Mouse (Mus musculus): ENCODE results near the gene Dpf3. TPM values are rescaled to one million over a fixed set of nuclear protein-coding genes. Genes with fewer than 3 reads are reported as not detected.
A peak's percentile ranks its signal among the peaks of the same experiment; 100 is the strongest.

The Dpf3 gene
- total RNA-seq, 2 experiments from 2014 or later: 6.4 to 6.5 TPM

DNA sequence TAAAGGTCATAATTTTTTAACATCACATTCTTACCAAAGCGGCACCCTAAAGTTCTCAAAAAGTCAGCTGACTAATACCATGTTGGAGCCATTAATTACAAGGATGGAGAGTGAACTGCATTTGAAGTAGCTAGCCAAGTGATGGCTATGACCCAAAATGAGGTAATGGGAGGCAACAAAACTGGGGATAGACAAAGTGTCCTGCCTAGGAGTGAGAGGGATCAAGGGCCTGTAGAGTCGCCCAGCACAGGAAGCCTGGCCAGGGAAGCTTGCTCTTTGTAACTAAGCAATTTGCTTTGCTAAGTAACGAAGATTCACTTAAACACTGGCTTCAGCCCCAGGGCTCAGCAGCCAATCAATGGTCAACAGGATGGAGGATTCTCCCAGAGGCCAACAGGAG is 238.4 kb downstream of the Dpf3 start:
- intact Hi-C loops (cut with DNase I): no loop called here
- no peak for DNase-seq (ENCODE audit: low spot score in 2 of 2)

DNA sequence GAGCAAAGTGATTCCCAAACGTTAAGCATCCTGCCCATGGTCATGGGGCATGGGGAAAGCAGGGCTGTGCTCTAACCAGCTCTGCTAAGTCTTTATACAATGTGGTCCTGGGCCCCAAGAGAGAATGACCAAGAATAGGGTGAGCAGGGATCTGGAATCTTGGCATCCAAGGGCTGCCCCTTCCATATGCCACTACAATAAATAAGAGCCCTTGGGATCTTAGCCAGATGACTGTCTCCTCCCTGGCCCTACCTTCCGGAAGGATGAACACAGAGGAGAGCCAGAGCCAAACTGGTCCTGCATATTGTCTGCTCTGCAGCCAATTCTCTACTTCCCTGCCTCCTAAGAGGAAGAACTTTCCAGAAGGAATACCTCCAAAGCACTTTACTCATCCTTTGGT is 238.9 kb downstream of the Dpf3 start:
- no peak for DNase-seq (ENCODE audit: low spot score in 2 of 2)
- intact Hi-C loops (cut with DNase I): no loop called here

DNA sequence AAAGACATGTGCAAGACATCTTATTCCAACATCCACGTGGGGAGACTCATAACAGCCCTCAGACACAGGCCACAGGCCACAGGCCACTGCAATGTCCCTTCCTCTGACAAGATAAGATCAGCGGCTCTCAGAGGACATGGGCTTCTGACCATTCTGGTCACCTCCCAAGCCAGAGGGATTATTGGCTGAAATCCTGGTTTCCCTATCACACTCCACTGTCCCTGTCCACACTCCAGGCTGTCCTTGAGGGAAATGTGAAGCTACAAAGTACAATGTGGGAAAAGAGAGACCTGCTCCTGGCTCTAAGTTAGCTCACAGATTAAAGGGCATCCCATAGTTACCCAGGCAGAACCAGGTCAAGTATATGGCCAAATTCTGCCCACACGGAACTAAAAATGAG is 239.8 kb downstream of the Dpf3 start:
- DNase-seq (ENCODE audit: low spot score in 2 of 2): no peak
- intact Hi-C loops (cut with DNase I): no loop called here

DNA sequence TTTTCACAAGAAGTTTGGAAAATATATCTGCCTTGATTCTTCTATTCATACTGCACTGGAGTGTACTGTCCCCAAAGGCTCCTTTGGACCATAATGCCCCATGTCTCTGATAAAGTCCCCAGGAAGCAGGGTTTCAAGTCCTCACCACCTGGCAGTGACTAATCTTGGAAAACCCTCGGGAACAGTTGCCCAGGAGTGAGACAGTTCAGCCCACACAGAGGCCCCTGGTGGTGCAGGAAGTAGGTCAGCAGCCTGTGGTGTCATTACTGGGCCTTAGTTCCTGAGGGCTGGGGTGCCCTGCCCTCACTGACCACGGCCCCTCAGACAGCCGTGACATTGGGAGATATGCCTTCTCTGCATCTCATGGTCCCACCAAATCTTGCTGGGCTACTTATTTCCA is 246.5 kb downstream of the Dpf3 start:
- peak in 1 of 2 experiments; percentile 47 for DNase-seq (ENCODE audit: low spot score in 2 of 2)
- intact Hi-C loops (cut with DNase I): no loop called here

DNA sequence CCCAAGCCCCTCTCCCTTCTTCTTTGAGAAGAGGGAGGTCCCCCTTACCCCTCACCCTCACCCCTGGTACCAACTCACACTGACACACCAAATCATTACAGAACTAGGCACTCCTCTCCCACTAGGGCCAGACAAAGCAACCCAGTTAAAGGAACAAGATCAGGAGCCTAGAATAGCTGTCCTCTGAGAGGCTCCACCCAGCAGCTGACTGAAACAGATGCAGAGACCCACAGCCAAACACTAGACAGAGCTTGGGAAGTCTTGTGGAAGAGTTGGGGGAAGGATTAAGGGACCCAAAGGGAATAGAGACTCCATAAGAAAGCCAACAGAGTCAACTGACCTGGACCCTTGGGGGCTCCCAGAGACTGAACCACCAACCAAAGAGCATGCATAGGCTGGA is 246.9 kb downstream of the Dpf3 start:
- intact Hi-C loops (cut with DNase I): no loop called here
- DNase-seq (ENCODE audit: low spot score in 2 of 2): peak in 1 of 2 experiments; percentile 35

DNA sequence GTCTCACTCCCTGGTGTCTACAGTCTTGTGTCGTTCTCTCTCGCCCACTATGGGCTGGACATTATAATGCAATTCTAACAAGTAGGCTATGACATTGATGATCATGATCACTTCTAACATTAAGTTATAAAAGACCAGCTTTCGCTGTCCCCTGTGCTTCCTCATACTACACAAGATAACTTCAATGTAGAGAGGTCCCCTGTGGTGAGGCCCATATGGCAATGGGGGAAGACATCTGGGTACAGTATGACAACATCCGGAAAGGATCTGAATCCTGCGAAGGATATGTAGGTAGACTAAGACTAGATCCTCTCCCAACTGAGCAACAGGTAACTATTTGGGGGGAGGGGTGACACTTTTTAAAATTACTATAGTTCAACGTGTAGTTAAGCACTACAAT is 251.7 kb downstream of the Dpf3 start:
- intact Hi-C loops (cut with DNase I): no loop called here
- DNase-seq (ENCODE audit: low spot score in 2 of 2): no peak

DNA sequence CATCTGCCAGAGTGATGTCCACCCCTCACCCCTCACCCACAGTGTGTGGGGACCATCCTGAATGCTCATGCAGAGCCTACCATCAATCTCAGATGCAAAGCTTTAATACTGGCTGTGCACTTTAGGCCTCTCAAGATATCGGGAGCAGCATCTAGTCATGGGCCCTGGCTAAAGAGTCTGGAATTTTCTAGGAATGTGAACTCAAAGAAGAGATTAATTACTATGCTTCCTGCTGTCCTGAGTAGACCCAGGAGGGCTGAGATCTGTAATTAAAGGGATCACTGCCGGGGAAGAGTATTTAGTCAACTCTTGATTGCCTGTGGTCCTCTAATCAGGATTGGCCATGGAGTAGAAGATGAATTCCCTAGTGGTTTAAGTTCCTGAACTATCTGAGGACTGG is 252.5 kb downstream of the Dpf3 start:
- no peak for DNase-seq (ENCODE audit: low spot score in 2 of 2)
- intact Hi-C loops (cut with DNase I): no loop called here

DNA sequence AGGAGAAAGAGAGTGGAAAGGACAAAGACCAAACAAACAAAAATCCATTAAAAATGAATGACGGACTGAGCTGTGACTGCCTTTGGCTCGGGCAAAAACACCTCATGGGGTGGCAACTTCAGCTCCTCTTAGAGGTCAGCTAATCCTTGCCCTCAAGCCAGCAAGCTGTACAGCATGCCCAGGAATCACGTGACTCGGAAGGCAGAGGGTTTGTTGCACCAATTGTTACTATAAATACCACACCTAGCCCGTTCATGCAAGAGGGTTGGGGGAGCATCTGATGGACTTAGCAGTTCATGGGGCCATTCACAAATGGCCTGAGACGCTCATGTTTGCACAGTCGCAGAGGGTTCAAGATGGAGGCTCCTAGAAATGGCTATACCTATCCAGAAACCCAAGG is 253.9 kb downstream of the Dpf3 start:
- intact Hi-C loops (cut with DNase I): no loop called here
- no peak for DNase-seq (ENCODE audit: low spot score in 2 of 2)

DNA sequence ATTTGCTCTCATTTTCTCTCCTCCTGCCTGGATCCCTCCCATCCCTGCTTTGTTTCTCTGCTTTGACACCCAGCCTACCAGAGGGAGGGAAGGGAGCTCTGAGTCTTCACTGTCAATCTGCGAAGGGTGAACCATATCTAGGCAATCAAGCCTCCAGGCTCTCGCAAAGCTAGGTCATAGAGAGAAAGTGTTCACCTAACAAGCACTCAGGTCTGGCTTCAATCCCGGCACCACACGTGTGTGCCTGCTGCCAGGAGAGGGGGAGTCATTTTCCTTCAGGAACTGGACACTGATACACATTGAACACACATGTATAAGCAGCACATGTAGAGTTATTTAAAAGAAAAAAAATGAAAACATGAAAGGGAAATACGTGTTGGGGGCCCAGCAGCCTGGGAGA is 254.6 kb downstream of the Dpf3 start:
- no peak for DNase-seq (ENCODE audit: low spot score in 2 of 2)
- intact Hi-C loops (cut with DNase I): no loop called here

DNA sequence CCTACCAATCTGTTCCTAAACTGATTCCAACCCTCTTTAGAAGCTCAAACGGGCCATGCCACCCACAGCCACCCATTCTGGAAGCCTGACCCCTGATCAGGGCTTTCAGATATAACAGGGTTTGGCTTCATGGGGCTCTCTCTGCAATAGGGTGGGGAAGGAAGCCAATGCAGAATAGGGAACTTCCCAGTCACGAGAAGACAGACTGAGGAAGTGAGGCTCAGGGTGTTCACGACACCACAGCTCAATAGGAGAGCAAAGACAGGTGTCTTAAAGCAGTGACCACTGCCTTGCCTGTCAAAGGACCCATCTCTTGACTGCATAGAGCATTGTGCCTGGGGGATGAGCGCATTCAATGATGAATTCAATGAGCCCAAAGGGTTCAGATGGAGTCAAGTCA is 256.3 kb downstream of the Dpf3 start:
- intact Hi-C loops (cut with DNase I): no loop called here

DNA sequence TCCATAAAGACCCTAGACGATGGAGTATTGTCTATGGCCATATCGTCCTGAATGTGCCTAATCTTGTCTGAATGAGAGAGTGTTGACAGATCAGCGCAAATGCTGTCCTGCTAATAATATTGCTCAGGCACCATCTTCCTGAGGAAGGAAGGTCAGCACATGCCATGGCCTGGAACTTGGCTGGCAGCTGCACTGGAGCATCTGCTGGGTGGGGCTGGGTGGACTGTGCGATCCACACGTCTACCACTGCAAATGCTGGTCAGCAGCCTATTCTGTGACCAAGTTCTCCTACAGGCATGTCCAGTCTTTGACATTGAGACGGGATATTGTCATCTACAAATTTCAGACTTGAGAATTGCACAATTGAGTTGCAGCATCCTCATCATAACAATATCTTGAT is 257.8 kb downstream of the Dpf3 start:
- intact Hi-C loops (cut with DNase I): no loop called here
- no peak for DNase-seq (ENCODE audit: low spot score in 2 of 2)

More for the DNA sequence above, 256.3 kb downstream of the Dpf3 start:
- DNase-seq (ENCODE audit: low spot score in 2 of 2): no peak

DNA sequence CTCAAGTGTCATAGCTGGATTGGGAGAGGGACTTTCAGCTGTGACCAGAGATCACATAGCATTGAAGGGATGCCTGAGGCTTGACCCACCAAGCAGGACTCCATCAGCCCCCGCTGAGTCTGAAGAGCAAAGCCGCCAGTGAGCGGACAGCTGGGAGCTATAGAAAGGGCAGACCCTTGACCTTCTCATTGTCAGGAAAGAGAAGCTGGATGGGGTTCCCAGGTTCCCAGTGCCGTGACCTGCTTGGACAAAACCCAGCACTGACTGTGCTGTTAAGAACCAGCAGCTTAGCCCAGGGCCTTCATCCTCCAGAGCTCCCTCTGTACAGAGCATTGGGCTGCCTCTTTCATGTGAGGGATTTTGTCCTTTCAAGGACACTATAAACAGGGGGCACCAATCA is 260.5 kb downstream of the Dpf3 start:
- DNase-seq (ENCODE audit: low spot score in 2 of 2): no peak
- intact Hi-C loops (cut with DNase I): no loop called here

DNA sequence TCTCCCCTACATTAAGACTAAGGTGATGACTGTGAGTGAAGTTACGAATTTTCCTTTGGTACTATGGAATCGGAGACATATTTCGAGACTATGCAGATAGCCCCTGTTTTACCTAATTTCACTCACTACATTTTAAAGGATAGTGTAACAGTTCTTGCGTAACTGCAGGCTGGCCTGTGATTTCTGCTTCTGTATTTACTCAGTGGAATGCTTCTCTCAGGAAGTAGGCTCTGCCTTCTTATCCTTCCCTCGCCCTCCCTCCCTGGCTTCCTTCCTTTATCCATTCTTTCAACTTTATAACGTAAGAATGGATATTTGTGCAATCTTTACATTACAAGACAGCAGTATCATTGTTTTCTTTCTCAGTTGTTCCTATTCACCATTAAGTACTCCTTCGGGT is 266.6 kb downstream of the Dpf3 start:
- intact Hi-C loops (cut with DNase I): loop anchor here (5.0 kb wide), 1 partner anchor 266 kb away; the partner anchor contains the start of gene Dpf3
- no peak for DNase-seq (ENCODE audit: low spot score in 2 of 2)

DNA sequence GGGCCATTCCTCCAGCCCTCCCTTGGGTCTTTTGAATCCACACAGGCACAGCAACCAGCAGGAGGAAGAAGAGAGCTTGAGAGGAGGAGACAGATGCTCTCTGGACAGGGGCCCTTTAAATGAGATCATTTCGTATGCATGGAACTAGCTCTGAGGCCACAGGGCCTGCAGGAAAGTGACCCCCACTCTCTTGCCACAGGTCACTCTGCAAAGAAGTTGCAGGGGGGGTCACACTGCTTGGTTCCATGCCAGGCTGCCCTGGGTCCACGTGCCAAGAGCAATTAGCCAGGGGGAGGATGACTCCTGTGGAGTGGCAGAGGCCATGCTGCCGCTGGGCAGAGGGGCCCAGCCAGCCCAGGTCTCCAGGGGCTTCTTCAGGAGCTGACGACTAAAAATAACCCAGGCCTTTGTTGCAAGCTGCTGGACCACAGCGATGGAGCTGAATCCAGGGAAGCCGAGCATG is 273.6 kb downstream of the Dpf3 start:
- intact Hi-C loops (cut with DNase I): no loop called here
- no peak for DNase-seq (ENCODE audit: low spot score in 2 of 2)

DNA sequence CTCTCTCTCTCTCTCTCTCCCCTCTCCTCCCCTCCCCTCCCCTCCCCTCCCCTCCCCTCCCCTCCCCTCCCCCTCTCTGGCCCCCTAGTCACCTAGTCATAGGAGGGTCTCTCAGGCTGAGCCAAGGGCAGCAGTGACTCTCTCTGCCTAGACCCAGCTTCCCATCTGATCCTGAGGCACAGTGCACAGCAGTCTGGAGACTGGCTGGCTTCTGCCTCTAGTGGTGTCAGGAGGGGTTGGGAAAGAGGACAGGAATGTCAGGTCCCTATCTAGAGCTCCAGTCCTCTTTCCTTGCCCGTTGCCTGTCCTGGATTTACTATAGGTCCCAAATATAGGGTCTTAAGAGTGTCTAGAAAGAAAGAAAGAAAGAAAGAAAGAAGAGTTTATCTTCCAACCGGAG is 275.5 kb downstream of the Dpf3 start:
- DNase-seq (ENCODE audit: low spot score in 2 of 2): no peak
- intact Hi-C loops (cut with DNase I): no loop called here

DNA sequence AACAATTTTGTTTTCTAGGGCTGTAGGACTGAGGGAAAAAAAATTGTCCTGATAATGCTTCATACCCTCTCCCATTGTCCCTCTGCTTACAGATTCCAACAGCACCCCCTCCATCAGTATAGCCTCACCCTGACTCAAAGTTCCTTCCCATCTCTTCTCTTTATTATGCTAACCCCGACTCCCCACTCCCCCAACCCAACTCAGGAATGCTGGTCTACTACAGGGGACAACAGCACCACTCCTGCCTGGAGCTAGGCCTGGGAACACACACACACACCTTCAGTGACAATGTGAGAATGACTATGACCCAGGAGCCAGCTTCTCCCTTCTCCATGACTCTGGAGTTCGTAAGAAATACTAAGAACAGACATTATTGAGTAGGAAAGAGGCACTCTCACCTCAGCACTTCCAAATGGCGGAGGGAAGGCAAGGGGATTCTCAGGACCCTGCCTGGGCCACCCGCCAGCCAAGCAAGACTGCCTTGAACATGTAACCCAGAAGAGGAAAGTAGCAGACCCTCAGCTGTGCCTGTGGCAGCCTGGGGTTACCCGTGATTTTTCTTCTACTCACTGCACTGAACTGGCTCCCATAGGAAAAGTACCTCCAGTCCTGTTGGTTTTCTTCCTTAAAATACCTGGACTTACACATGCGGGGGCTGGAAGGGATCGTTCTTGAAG is 276.2 kb downstream of the Dpf3 start:
- DNase-seq (ENCODE audit: low spot score in 2 of 2): no peak
- intact Hi-C loops (cut with DNase I): no loop called here

DNA sequence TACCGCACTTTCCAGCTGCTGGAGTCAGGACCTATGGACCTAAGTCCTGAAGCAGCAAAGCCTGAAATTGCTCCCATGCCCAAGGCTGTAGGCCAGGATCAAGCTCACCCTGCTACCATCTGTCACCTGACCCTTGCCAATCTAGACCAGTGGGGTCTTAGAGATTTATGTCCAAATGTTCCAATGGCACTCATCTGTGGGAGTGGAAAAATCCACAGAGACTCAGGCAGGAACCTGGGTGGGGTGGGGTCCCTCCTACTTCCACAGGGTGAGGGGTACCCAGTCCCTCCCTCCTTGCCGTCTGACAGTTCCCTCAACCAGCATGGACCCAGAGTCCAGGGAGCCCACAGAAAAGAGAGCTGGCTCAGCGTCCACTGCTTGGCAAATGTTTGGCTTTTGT is 276.8 kb downstream of the Dpf3 start:
- no peak for DNase-seq (ENCODE audit: low spot score in 2 of 2)
- intact Hi-C loops (cut with DNase I): no loop called here

DNA sequence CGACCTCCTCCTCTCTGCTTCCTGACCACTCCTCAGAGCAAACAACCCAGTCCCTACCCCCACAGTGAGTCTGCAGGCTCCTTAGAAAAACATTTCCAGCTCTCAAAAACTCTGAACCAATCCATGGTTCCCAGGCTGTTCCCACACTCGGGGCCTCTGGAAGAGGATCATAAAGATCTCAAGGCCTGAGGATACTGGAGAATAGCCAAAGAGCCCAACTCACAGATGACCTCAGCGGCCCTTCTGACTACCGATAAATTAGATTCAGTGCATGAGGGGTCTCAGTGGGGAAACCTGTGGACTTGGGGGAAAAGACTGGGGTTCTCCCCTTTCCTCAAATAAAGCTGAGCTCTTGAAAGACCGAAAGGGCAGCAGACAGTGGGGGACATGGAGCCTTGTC is 277.2 kb downstream of the Dpf3 start:
- DNase-seq (ENCODE audit: low spot score in 2 of 2): no peak
- intact Hi-C loops (cut with DNase I): no loop called here

DNA sequence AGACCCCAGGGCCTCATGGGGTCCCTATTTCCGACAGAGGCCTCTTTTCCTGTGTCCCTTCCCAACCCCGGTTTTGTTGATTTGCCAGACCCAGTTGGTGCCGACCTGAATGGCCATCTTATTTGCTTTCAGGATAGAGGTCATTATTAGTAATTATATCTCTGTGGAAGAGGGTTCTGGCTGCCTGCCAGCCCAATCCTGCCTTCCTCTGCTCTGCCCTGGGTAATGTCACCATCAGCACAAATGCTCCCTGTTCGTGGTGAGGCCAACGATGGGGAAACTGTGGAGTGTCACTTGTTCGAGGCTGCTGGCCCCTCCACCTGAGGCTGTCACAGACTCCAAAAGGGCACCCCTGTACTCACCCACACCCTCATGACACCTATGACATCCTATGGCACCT is 278.1 kb downstream of the Dpf3 start:
- DNase-seq (ENCODE audit: low spot score in 2 of 2): no peak
- intact Hi-C loops (cut with DNase I): loop anchor here (5.0 kb wide), 1 partner anchor 283 kb away; no protein-coding TSS in a partner anchor

DNA sequence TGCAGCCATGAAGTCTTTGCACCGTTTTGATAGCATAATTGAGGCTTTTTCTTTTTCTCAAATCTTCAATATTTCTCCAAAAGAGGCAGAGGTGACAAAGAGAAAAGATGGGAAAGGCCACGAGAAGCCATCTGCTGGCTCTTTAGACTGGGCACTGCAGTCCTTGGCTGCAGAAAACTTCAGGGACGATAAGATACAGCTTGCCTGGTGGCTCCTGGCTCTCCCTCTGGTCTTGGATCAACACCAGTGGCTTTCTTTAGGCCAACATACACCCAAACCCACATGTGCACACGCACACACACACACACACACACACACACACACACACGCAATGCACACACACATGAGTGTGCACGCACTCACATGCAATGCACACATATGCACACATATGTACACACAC is 278.7 kb downstream of the Dpf3 start:
- no peak for DNase-seq (ENCODE audit: low spot score in 2 of 2)
- intact Hi-C loops (cut with DNase I): loop anchor here (5.0 kb wide), 1 partner anchor 283 kb away; no protein-coding TSS in a partner anchor

DNA sequence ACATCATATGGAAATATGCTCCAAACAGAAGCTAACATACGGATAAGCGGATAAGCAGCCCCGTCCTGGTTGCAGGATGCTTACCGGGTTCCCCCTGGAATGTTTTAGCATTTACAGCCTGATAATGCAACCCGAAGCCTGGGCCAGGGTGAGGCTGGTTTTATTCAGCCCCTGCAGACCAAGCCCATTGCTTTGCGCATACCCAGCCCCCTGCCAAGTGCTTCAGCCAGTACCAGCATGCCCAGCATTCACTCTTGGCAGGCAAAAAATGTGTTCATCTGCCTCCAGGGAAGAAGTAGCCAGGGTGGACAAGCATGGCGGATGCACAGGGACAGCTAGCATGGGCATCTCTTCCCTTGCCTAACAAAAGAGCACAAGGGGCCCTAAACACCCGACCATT is 279.5 kb downstream of the Dpf3 start:
- DNase-seq (ENCODE audit: low spot score in 2 of 2): no peak
- intact Hi-C loops (cut with DNase I): loop anchor here (5.0 kb wide), 1 partner anchor 284 kb away; no protein-coding TSS in a partner anchor

DNA sequence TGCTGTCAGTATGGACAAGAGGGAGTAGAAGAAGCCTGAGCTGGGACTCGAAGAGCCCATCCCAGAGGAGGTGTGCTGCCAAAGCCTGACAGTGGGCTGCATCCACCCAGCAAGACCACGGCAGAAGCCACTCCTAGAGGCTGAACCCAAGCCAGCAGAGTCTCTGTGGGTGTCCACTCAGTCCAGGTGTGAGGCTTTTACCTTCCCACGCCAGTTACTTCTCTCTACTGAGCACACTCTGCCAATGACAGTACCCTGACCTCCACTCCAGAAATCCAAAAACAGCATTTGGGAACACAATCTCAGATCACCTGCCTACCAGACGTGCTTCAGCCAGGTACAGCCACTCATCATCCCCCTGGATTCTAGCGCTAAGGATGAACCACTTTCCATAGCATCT is 280.0 kb downstream of the Dpf3 start:
- intact Hi-C loops (cut with DNase I): loop anchor here (5.0 kb wide), 1 partner anchor 285 kb away; no protein-coding TSS in a partner anchor

More for the DNA sequence above, 280.0 kb downstream of the Dpf3 start:
- DNase-seq (ENCODE audit: low spot score in 2 of 2): no peak

All from left cerebral cortex, postnatal 25 days (tissue).